Mouse (Mus musculus) forebrain, postnatal 0 days (tissue): ENCODE measurements around the gene Hrh1. TPM values are rescaled to one million over a fixed set of nuclear protein-coding genes. Genes with fewer than 3 reads are reported as not detected.

ENCODE experiments used
- ATAC-seq: fragments of 200-750 bp; cut with Nextera tagmentation; 2 replicates; pipeline ENCODE4 v1.8.0; 2017; ENCODE audit warnings: mild to moderate bottlenecking, moderate library complexity
- DNase-seq: peaks from one replicate; pipeline ENCODE4 v3.0.0-alpha.2; 2015
- H3K27ac ChIP-seq: fragments of 300-500 bp; sonication (generic); 2 replicates; pipeline ENCODE4 v1.5.1; 2014; ENCODE audit warnings: low read depth, mild to moderate bottlenecking, antibody characterized with exemption, low read length, moderate library complexity, mixed read lengths
- H3K27me3 ChIP-seq: fragments of 300-500 bp; sonication (generic); 2 replicates; pipeline ENCODE4 v1.6.1; 2014; ENCODE audit warnings: mild to moderate bottlenecking, low read length, mixed read lengths; ENCODE audit not compliant: insufficient read depth
- H3K36me3 ChIP-seq: fragments of 300-500 bp; sonication (generic); 2 replicates; pipeline ENCODE4 v1.6.1; 2014; ENCODE audit warnings: mild to moderate bottlenecking, moderate library complexity; ENCODE audit not compliant: insufficient read depth
- H3K4me1 ChIP-seq: fragments of 300-500 bp; sonication (generic); 2 replicates; pipeline ENCODE4 v1.6.1; 2014; ENCODE audit warnings: antibody characterized with exemption; ENCODE audit not compliant: insufficient read depth
- H3K4me2 ChIP-seq: fragments of 300-500 bp; sonication (generic); 2 replicates; pipeline ENCODE4 v1.6.1; 2014; ENCODE audit warnings: low read depth, mild to moderate bottlenecking, moderate library complexity
- H3K4me3 ChIP-seq: fragments of 300-500 bp; sonication (generic); 2 replicates; pipeline ENCODE4 v1.5.1; 2014; ENCODE audit warnings: low read depth, low read length, mixed read lengths
- H3K9ac ChIP-seq: fragments of 300-500 bp; sonication (generic); 2 replicates; pipeline ENCODE4 v1.6.1; 2014; ENCODE audit warnings: mild to moderate bottlenecking
- H3K9me3 ChIP-seq: fragments of 300-500 bp; sonication (generic); 2 replicates; pipeline ENCODE4 v1.6.1; 2016; ENCODE audit warnings: low read length
- CTCF ChIP-seq: sonication (generic); IDR thresholded peaks from 2 replicates; pipeline ENCODE4 v1.5.1; 2016; ENCODE audit warnings: antibody characterized with exemption, control low read depth, low read depth
- WGBS: fragments of 180-500 bp; shearing (Covaris S2); extraction: QIAGEN DNeasy Blood & Tissue Kit; methylation state at CpG from one replicate; pipeline ENCODE4 v1.1.7; 2014; 5-methylcytosine and 5-hydroxymethylcytosine counted together
- polyA plus RNA-seq: library from polyadenylated mRNA; unstranded; fragments of >200 nt; fragmentation: Nextera tagmentation; extraction: Ambion mirVana; gene quantifications from 2 replicates; pipeline ENCODE4 v1.2.1, GENCODE M21; 2015
- total RNA-seq: library from RNA; depleted of rRNA; stranded (reverse); fragments of >200 nt; gene quantifications from 2 replicates; pipeline ENCODE4 v1.2.3, GENCODE M21; 2014

Gene Hrh1
- total and polyA plus RNA-seq, 2 experiments from 2014 or later: 2.6 to 3.6 TPM

DNA sequence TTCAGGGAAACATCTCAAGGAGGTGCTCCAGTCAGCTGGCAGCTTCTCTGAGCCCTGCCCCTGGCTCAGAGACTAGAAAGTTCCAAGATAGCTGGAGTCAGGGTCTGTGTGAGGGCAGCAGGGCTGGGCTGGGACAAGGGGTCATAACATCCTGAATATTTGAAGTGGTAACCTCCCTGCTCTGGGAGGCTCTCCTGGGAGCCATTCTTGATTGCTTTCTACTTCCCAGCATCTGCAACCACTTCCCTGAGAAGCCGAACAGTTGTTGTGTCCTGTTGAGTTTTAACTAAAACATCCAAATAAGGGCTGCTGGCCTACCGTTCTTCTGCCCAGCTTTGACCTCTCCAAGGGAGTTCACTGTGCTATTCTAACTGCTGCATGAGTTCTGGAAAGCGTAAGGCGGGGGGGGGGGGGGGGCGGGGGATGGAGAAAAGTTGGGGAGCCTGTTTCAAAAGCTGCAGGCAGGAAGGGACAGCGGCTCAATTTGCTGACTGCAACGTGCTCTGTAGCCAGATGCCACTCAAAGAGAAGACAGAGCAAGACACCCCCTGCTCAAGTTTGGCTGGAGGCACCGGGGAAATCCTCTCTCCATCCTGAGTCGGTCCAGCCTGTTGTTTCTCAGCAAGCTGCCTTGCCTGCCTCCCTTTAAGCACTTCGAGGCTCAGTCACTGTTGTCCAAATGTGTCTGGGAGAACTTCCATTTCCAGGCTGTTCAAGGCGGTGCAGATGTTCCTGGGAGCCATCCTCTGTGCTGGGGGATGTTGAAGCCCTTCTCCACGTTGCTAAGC is 58.7 kb downstream of the Hrh1 start:
- 64% methylated on average over 12 of the region's 12 CpGs for WGBS
- TF ChIP-seq CTCF: no peak

GRCm38 (mm10) chr6:114457299-114457698 is 59.6 kb downstream of the Hrh1 start:
- Histone ChIP-seq H3K27me3 (no peaks in the 10 kb centered on the region), H3K9ac (no peak overlapping the region), H3K4me1 (no peaks in the 10 kb centered on the region), H3K9me3 (0 out of 2 replicates have a peak, but pooled peaks cover 3% of the 10 kb centered on the region), H3K36me3 (no peaks in the 10 kb centered on the region), H3K4me2 (no peak overlapping the region), H3K4me3 (no peak overlapping the region), H3K27ac (no peak overlapping the region)
- 90% methylated on average over 3 of the region's 3 CpGs for WGBS
- DNase-seq (no peak), ATAC-seq (no peak)
- TF ChIP-seq CTCF: no peak

More for the DNA sequence above, 58.7 kb downstream of the Hrh1 start:
- ATAC-seq (no peak), DNase-seq (no peak)
- H3K4me3 ChIP-seq: no peak overlapping the region
- H3K4me1 ChIP-seq: no peaks in the 10 kb centered on the region
- H3K27ac ChIP-seq: no peak overlapping the region
- no peaks in the 10 kb centered on the region for H3K27me3 ChIP-seq
- H3K36me3 ChIP-seq: no peaks in the 10 kb centered on the region
- H3K9me3 ChIP-seq: 0 out of 2 replicates have a peak, but pooled peaks cover 3% of the 10 kb centered on the region
- no peak overlapping the region for H3K4me2 ChIP-seq
- no peak overlapping the region for H3K9ac ChIP-seq

GRCm38 (mm10) chr6:114458191-114458590 is 60.5 kb downstream of the Hrh1 start:
- no peak overlapping the region for H3K4me3 ChIP-seq
- H3K4me2 ChIP-seq: no peak overlapping the region
- DNase-seq (no peak), ATAC-seq (no peak)
- 0 out of 2 replicates have a peak, but pooled peaks cover 3% of the 10 kb centered on the region for H3K9me3 ChIP-seq
- WGBS: 90% methylated on average over 5 of the region's 5 CpGs
- no peaks in the 10 kb centered on the region for H3K27me3 ChIP-seq
- H3K36me3 ChIP-seq: no peaks in the 10 kb centered on the region
- H3K27ac ChIP-seq: no peak overlapping the region
- TF ChIP-seq CTCF: no peak
- no peaks in the 10 kb centered on the region for H3K4me1 ChIP-seq
- no peak overlapping the region for H3K9ac ChIP-seq

DNA sequence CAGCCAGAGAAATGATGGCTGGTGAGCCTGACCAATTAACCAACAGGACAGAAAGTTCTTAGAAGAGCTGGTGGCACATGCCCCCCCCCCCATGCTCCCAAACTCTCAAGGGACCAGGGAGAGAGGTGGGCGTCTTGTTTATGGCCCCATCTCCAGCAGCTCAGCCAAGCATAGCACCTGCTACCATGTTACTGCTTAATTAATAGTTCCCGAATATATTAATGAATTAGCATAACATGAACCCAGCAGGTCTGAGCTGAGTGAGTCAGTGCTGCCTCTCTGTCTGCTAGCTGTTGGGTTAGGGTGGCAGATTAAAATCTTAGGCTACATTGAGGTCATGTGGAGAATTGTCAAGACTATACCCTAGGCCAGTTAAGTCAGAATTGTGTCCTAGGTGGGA is 62.2 kb downstream of the Hrh1 start:
- 22% methylated on average over 2 of the region's 2 CpGs for WGBS
- no peak overlapping the region for H3K9ac ChIP-seq
- 0 out of 2 replicates have a peak, but pooled peaks cover 3% of the 10 kb centered on the region for H3K9me3 ChIP-seq
- H3K4me2 ChIP-seq: no peak overlapping the region
- H3K36me3 ChIP-seq: no peaks in the 10 kb centered on the region
- H3K4me3 ChIP-seq: no peak overlapping the region
- H3K27ac ChIP-seq: no peak overlapping the region
- H3K4me1 ChIP-seq: no peaks in the 10 kb centered on the region
- no peaks in the 10 kb centered on the region for H3K27me3 ChIP-seq
- DNase-seq (no peak), ATAC-seq (no peak)
- TF ChIP-seq CTCF: no peak

GRCm38 (mm10) chr6:114461536-114461935 is 63.8 kb downstream of the Hrh1 start:
- peak; percentile 39 for TF ChIP-seq CTCF
- Histone ChIP-seq H3K9ac (no peak overlapping the region), H3K27ac (no peak overlapping the region), H3K4me1 (no peaks in the 10 kb centered on the region), H3K9me3 (0 out of 2 replicates have a peak, but pooled peaks cover 3% of the 10 kb centered on the region), H3K4me2 (no peak overlapping the region), H3K27me3 (no peaks in the 10 kb centered on the region), H3K4me3 (no peak overlapping the region), H3K36me3 (no peaks in the 10 kb centered on the region)
- no peak for ATAC-seq
- no peak for DNase-seq

DNA sequence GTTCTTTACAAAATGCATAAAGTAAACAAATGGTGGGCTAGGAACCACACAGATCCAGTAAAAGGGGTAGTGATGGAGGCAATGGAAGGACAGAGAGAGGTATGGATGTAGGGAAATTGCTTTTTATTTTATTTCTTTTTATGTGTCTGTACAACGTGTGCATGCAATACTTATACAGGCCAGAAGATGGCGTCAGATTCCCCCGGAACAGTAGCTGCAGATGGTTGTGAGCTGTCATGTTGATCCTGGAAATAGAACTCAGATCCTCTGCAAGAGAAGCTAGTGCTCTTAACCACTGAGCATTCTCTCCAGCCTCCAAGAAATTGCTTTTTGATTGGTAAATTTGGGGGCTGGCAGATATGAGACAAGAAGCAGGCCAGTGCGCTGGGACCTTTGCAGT is 65.0 kb downstream of the Hrh1 start:
- DNase-seq (peak; percentile 56), ATAC-seq (no peak)
- Histone ChIP-seq H3K36me3 (no peaks in the 10 kb centered on the region), H3K4me2 (no peak overlapping the region), H3K9ac (no peak overlapping the region), H3K4me3 (no peak overlapping the region), H3K27ac (no peak overlapping the region), H3K9me3 (0 out of 2 replicates have a peak, but pooled peaks cover 3% of the 10 kb centered on the region), H3K27me3 (no peaks in the 10 kb centered on the region), H3K4me1 (no peaks in the 10 kb centered on the region)
- 24% methylated on average over 4 of the region's 4 CpGs for WGBS
- TF ChIP-seq CTCF: peak; percentile 69

- H3K27me3 ChIP-seq: no peaks in the 10 kb centered on the region
- no peak overlapping the region for H3K4me3 ChIP-seq
- no peaks in the 10 kb centered on the region for H3K4me1 ChIP-seq
- no peak for TF ChIP-seq CTCF
- ATAC-seq: no peak
- H3K9ac ChIP-seq: no peak overlapping the region
- WGBS: 39% methylated on average over 5 of the region's 5 CpGs
- no peak overlapping the region for H3K4me2 ChIP-seq
- no peaks in the 10 kb centered on the region for H3K36me3 ChIP-seq
- no peak for DNase-seq
- H3K9me3 ChIP-seq: no peaks in the 10 kb centered on the region
- no peak overlapping the region for H3K27ac ChIP-seq
These were observed 75.8 kb downstream of the Hrh1 start for GRCm38 (mm10) chr6:114473541-114473940.
